Mouse (Mus musculus) gastrocnemius, adult 2 months (tissue): ENCODE results near the gene Map3k13. TPM values are rescaled to one million over a fixed set of nuclear protein-coding genes. Genes with fewer than 3 reads are reported as not detected.

Source experiments
- DNase-seq: peaks from one replicate; pipeline ENCODE4 v3.0.0; 2022
- H3K27ac ChIP-seq: fragments of 200-600 bp; 2 replicates; pipeline ENCODE4 v1.8.1; 2022; ENCODE audit warnings: mild to moderate bottlenecking
- H3K4me3 ChIP-seq: fragments of 200-600 bp; 2 replicates; pipeline ENCODE4 v1.8.1; 2022; ENCODE audit warnings: mild to moderate bottlenecking, moderate library complexity
- CTCF ChIP-seq: fragments of 200-600 bp; IDR thresholded peaks from 2 replicates; pipeline ENCODE4 v1.8.1; 2022; ENCODE audit warnings: antibody characterized with exemption, mild to moderate bottlenecking, moderate library complexity
- intact Hi-C: fragments of 180-260 bp; cut with DNase I; formaldehyde crosslinking; loops from one replicate; pipeline ENCODE4 v1.15.1; 2025
- total RNA-seq, 2 experiments: library from RNA; stranded (reverse); gene quantifications; 2 replicates each; pipeline ENCODE4 v1.2.3; 2021

The Map3k13 gene
- total RNA-seq, 2 experiments from 2014 or later, result 0.70 to 0.74 TPM

GRCm38 (mm10) chr16:21976203-21976602, 182.1 kb downstream of the Map3k13 start:
- peak overlapping the region; percentile 29 for H3K4me3 ChIP-seq
- intact Hi-C loops, result no loop called here
- no peak overlapping the region for H3K27ac ChIP-seq
- TF ChIP-seq CTCF, result no peak
- no peak for DNase-seq

DNA sequence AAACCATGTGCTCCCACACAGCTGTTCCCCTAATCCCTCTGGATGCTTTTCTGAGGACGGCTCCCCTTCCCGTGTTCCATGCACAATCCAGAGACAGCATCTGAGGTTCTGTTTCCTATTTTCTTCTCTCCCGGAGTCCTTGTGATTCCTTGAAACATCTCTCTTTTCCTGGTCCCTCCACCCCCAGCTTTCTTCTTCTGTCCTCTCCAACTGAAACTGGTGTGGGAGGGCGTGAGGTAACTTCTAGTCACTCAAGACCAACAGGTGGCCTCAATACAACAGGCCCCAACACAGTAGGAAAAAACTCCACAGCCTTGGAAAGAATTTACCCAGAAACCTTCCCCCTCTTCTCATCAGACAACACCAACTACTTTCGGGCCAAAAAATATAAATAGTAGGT, 183.2 kb downstream of the Map3k13 start:
- no peak for DNase-seq
- Histone ChIP-seq H3K27ac (no peak overlapping the region), H3K4me3 (no peak overlapping the region)
- intact Hi-C loops, result no loop called here
- no peak for TF ChIP-seq CTCF

Other genes starting within 250 kb of the Map3k13 start
- gene 2510009E07Rik, start 99.7 kb upstream of the Map3k13 start, total RNA-seq, result 10 to 100 TPM; 20.7 to 28.3 TPM
- 1 to 10 TPM; 5.7 to 6.8 TPM for gene Ehhadh, start 6.5 kb upstream of the Map3k13 start, total RNA-seq
- 1 to 10 TPM; 3.6 to 4.9 TPM for gene Tmem41a, start 153.2 kb downstream of the Map3k13 start, total RNA-seq
- gene Liph, start 201.3 kb downstream of the Map3k13 start, total RNA-seq, result not detected
- gene Senp2, start 215.1 kb downstream of the Map3k13 start, total RNA-seq, result 10 to 100 TPM; 31.2 to 31.5 TPM